Comparison of ENCODE assay signal across 25 mouse cellular contexts in the genomic region with DNA sequence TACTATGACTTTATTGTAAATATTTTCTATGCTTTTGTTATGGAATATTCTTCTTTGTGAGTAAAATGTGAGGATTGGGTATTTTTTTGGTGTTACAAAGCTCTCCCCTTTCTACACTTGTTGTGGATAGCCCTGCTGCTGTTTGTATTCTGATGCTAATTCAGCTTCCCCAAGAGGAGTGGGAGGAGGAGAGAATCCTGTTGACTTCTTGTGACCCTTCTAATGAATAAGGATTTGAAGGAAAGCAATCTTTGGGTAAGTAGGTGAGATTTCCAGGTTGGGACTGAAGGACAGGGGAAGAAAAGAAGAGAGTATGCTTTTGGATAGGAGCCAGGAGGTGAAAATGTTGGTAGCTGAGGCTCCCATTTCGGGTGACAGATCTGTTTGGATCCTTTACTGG. TPM values are rescaled to one million over a fixed set of nuclear protein-coding genes. Genes with fewer than 3 reads are reported as not detected.
DNase-seq lines count a peak whose midpoint lies in the region; ATAC-seq and TF ChIP-seq lines count a peak whose summit lies in the region.
"Had no signal": no experiment of that assay in that cellular context is flagged by ENCODE, and none has a peak within 500 bp of the region (broad histone marks: within the 10 kb centered on the region; RNA-seq: fewer than 3 reads in every experiment).

No protein-coding gene starts in this region.

- ATAC-seq in forebrain, embryonic 11.5 days (replicated peaks; ENCODE audit: low FRiP score) = no peak
- ATAC-seq in lung, postnatal 0 days = no peak
- ATAC-seq: activated CD4-positive, CD25-positive, alpha-beta regulatory T cell, adult 4 months; CD4-positive, CD25-positive, alpha-beta regulatory T cell, adult 4 months; Patski had no signal

- DNase-seq in ES-CJ7 (ENCODE audit: low read depth, low spot score) = peak; percentile 67
- DNase-seq in R1 (ENCODE audit: low read depth, low spot score) = peak; percentile 75
- DNase-seq in ZHBTc4 (ENCODE audit: low read depth, low spot score) = peak; percentile 23
- no peak for DNase-seq in forebrain, embryonic 11.5 days (ENCODE audit: low spot score)
- DNase-seq in lung, postnatal 0 days (ENCODE audit: low spot score) = no peak
- DNase-seq in yolk sac, embryonic 10.5 days (ENCODE audit: low spot score) = no peak
- DNase-seq: adrenal gland, adult 2 months; adrenal gland, adult 8-10 months; adrenal gland, postnatal 10 days; adrenal gland, postnatal 14 days; adrenal gland, postnatal 25 days; adrenal gland, postnatal 36 days; B cell, adult 2 months; cerebellum, adult 11 months; cerebellum, adult 11-12 months; cerebellum, adult 18-20 months; cerebellum, adult 2 months; cerebellum, adult 8-10 months; cerebellum, adult 9-10 months had no signal

- H3K27ac ChIP-seq in forebrain, embryonic 11.5 days (ENCODE audit: low read depth, low read length) = no peak overlapping the region
- no peak overlapping the region for H3K27ac ChIP-seq in lung, postnatal 0 days (ENCODE audit: low read length)

- H3K4me2 ChIP-seq in forebrain, embryonic 11.5 days (ENCODE audit: low read depth, low read length, severe bottlenecking) = no peak overlapping the region
- no peak overlapping the region for H3K4me2 ChIP-seq in lung, postnatal 0 days (replicated peaks; ENCODE audit: low read depth, low read length)

- TF ChIP-seq CTCF in lung, postnatal 0 days (IDR thresholded peaks at IDR 0.05) = no peak

- H3K4me1 ChIP-seq in forebrain, embryonic 11.5 days (replicated peaks; ENCODE audit: control insufficient read depth, insufficient read depth, low read length) = no peaks in the 10 kb centered on the region
- no peaks in the 10 kb centered on the region for H3K4me1 ChIP-seq in lung, postnatal 0 days (ENCODE audit: insufficient read depth, low read depth, low read length)

- H3K4me3 ChIP-seq in forebrain, embryonic 11.5 days (ENCODE audit: low read depth, low read length) = no peak overlapping the region
- H3K4me3 ChIP-seq in lung, postnatal 0 days (ENCODE audit: low read depth, low read length) = no peak overlapping the region

- H3K9me3 ChIP-seq in forebrain, embryonic 11.5 days (ENCODE audit: control insufficient read depth, low read length) = no peaks in the 10 kb centered on the region
- H3K9me3 ChIP-seq in lung, postnatal 0 days (ENCODE audit: low read length) = no peaks in the 10 kb centered on the region
- H3K9me3 ChIP-seq: G1E had no signal

- no peak overlapping the region for H3K9ac ChIP-seq in forebrain, embryonic 11.5 days (ENCODE audit: low read length)
- no peak overlapping the region for H3K9ac ChIP-seq in lung, postnatal 0 days (replicated peaks; ENCODE audit: low read depth)

- 58% methylated on average over 1 of the region's 1 CpGs for WGBS in forebrain, embryonic 11.5 days
- WGBS in lung, postnatal 0 days = 31% methylated on average over 1 of the region's 1 CpGs

- TF ChIP-seq EP300 in lung, postnatal 0 days (IDR thresholded peaks at IDR 0.05) = no peak

- H3K27me3 ChIP-seq in forebrain, embryonic 11.5 days (ENCODE audit: control insufficient read depth, insufficient read depth, low read length) = no peaks in the 10 kb centered on the region
- H3K27me3 ChIP-seq in lung, postnatal 0 days (replicated peaks; ENCODE audit: insufficient read depth, low read length) = no peaks in the 10 kb centered on the region
- H3K27me3 ChIP-seq: Patski had no signal

- no peaks in the 10 kb centered on the region for H3K36me3 ChIP-seq in forebrain, embryonic 11.5 days (ENCODE audit: control insufficient read depth, insufficient read depth, low read length)
- H3K36me3 ChIP-seq in lung, postnatal 0 days (ENCODE audit: insufficient read depth, low read length) = no peaks in the 10 kb centered on the region
- H3K36me3 ChIP-seq: G1E had no signal

RNA-seq across cellular contexts. Expression of a gene that starts 3.5 kb away (rescaled TPM):
- not detected in 2 replicates for polyA plus RNA-seq in forebrain, embryonic 11.5 days (2014; fragmentation: Nextera tagmentation; extraction: Ambion mirVana)
- polyA plus RNA-seq in lung, postnatal 0 days (2015; fragmentation: Nextera tagmentation; extraction: Ambion mirVana) = not detected in 2 replicates
- polyA plus RNA-seq: activated CD4-positive, CD25-positive, alpha-beta regulatory T cell, adult 4 months; adrenal gland, adult 2 months; brain, embryonic 14.5 days; C2C12; cerebellum, adult 2 months; G1E; Patski had no signal

Comparison
In these comparisons a context has a peak if more than half of its experiments do, and no peak if none do; other contexts are left out.
1. DNase-seq: peak in ES-CJ7 (single experiment), R1 (single experiment) and ZHBTc4 (single experiment); none in forebrain, embryonic 11.5 days (single experiment), lung, postnatal 0 days (single experiment) and yolk sac, embryonic 10.5 days (single experiment).